Mouse (Mus musculus) kidney, adult 8-10 months (tissue): ENCODE data around the gene 1190005I06Rik.
A peak's percentile ranks its signal among the peaks of the same experiment; 100 is the strongest.

Experiments
- DNase-seq, 2 experiments: peaks; one replicate each; pipeline ENCODE4 v3.0.0; 2022

Gene 1190005I06Rik

GRCm38 (mm10) chr8:120574941-120575340 lies 72.5 kb downstream of the 1190005I06Rik start:
- no peak for DNase-seq

GRCm38 (mm10) chr8:120573866-120574265 lies 73.6 kb downstream of the 1190005I06Rik start:
- DNase-seq, result no peak

- no peak for DNase-seq
Measured at GRCm38 (mm10) chr8:120572534-120572933, 74.9 kb downstream of the 1190005I06Rik start.

- DNase-seq, result no peak
Measured at GRCm38 (mm10) chr8:120571561-120571960, 75.9 kb downstream of the 1190005I06Rik start.

GRCm38 (mm10) chr8:120569939-120570715 lies 77.3 kb downstream of the 1190005I06Rik start:
- peak; percentile 47 to 77 for DNase-seq

- no peak for DNase-seq
Measured at GRCm38 (mm10) chr8:120569123-120569522, 78.3 kb downstream of the 1190005I06Rik start.

GRCm38 (mm10) chr8:120568164-120568798 lies 79.2 kb downstream of the 1190005I06Rik start:
- DNase-seq, result no peak

- no peak for DNase-seq
Measured at GRCm38 (mm10) chr8:120567731-120568130, 79.7 kb downstream of the 1190005I06Rik start.

GRCm38 (mm10) chr8:120566681-120567080 lies 80.8 kb downstream of the 1190005I06Rik start:
- DNase-seq, result no peak

- DNase-seq, result no peak
Measured at GRCm38 (mm10) chr8:120565151-120565711, 82.2 kb downstream of the 1190005I06Rik start.

- peak; percentile 90 for DNase-seq
Measured at GRCm38 (mm10) chr8:120563851-120564837, 83.3 kb downstream of the 1190005I06Rik start.

- DNase-seq, result no peak
Measured at GRCm38 (mm10) chr8:120563348-120563724, 84.1 kb downstream of the 1190005I06Rik start.

- no peak for DNase-seq
Measured at GRCm38 (mm10) chr8:120562680-120563347, 84.6 kb downstream of the 1190005I06Rik start.

- DNase-seq, result no peak
Measured at GRCm38 (mm10) chr8:120561539-120562435, 85.6 kb downstream of the 1190005I06Rik start.

GRCm38 (mm10) chr8:120560535-120560934 lies 86.9 kb downstream of the 1190005I06Rik start:
- no peak for DNase-seq

GRCm38 (mm10) chr8:120559654-120560053 lies 87.8 kb downstream of the 1190005I06Rik start:
- no peak for DNase-seq
